ENCODE assay signal across 16 mouse cellular contexts in genomic region chr8:105514656-105515055, GRCm38 (mm10). TPM values are rescaled to one million over a fixed set of nuclear protein-coding genes. Genes with fewer than 3 reads are reported as not detected.
DNase-seq lines count a peak whose midpoint lies in the region; ATAC-seq and TF ChIP-seq lines count a peak whose summit lies in the region.
"Had no signal": no experiment of that assay in that cellular context is flagged by ENCODE, and none has a peak within 500 bp of the region (broad histone marks: within the 10 kb centered on the region; RNA-seq: fewer than 3 reads in every experiment).

No protein-coding gene starts in this region.

- ATAC-seq in heart, embryonic 12.5 days (ENCODE audit: insufficient number of reproducible peaks, low FRiP score): no peak
- no peak for ATAC-seq in midbrain, postnatal 0 days (ENCODE audit: low FRiP score)
- ATAC-seq: Patski had no signal

- no peak for TF ChIP-seq CTCF in midbrain, postnatal 0 days (IDR thresholded peaks at IDR 0.05)

- H3K27ac ChIP-seq in heart, embryonic 12.5 days (ENCODE audit: poor library complexity, severe bottlenecking): no peak overlapping the region
- H3K27ac ChIP-seq in midbrain, postnatal 0 days (ENCODE audit: low read depth, low read length): no peak overlapping the region
- H3K27ac ChIP-seq: hindbrain, embryonic 15.5 days; kidney, postnatal 0 days; liver, embryonic 15.5 days; neural tube, embryonic 12.5 days; stomach, embryonic 15.5 days had no signal

- H3K9ac ChIP-seq in heart, embryonic 12.5 days: no peak overlapping the region
- no peak overlapping the region for H3K9ac ChIP-seq in midbrain, postnatal 0 days (replicated peaks; ENCODE audit: low read length, poor library complexity, severe bottlenecking)
- H3K9ac ChIP-seq: hindbrain, embryonic 15.5 days; liver, embryonic 15.5 days; neural tube, embryonic 12.5 days; stomach, embryonic 15.5 days had no signal

- no peak overlapping the region for H3K4me2 ChIP-seq in heart, embryonic 12.5 days
- H3K4me2 ChIP-seq in midbrain, postnatal 0 days (ENCODE audit: low read depth, low read length, poor library complexity, severe bottlenecking): no peak overlapping the region
- H3K4me2 ChIP-seq: hindbrain, embryonic 15.5 days; liver, embryonic 15.5 days; neural tube, embryonic 12.5 days; stomach, embryonic 15.5 days had no signal

- 56% methylated on average over 5 of the region's 5 CpGs for WGBS in heart, embryonic 12.5 days
- WGBS in midbrain, postnatal 0 days: 81% methylated on average over 5 of the region's 5 CpGs

- no peaks in the 10 kb centered on the region for H3K36me3 ChIP-seq in heart, embryonic 12.5 days
- no peaks in the 10 kb centered on the region for H3K36me3 ChIP-seq in midbrain, postnatal 0 days (ENCODE audit: insufficient read depth, low read length)
- H3K36me3 ChIP-seq: hindbrain, embryonic 15.5 days; liver, embryonic 15.5 days; neural tube, embryonic 12.5 days; stomach, embryonic 15.5 days had no signal

- DNase-seq in heart, adult 11 months: peak; percentile 96
- peak; percentile 88 for DNase-seq in 3T3-L1 (ENCODE audit: low read depth, low spot score)
- peak; percentile 80 to 83 for DNase-seq in adrenal gland, postnatal 36 days
- peak; percentile 54 for DNase-seq in heart, postnatal 4 days
- no peak for DNase-seq in cerebellum, adult 9-11 months
- DNase-seq in midbrain, postnatal 0 days (ENCODE audit: low spot score): no peak
- no peak for DNase-seq in kidney, adult 18-20 months
- DNase-seq: right cerebral cortex, postnatal 14 days had no signal

- H3K4me1 ChIP-seq in heart, embryonic 12.5 days (replicated peaks): peaks cover 36% of the 10 kb centered on the region
- peaks cover 6% of the 10 kb centered on the region; the same call in 1 of the 2 replicates for H3K4me1 ChIP-seq in midbrain, postnatal 0 days (ENCODE audit: insufficient read depth, low read length)

- H3K4me3 ChIP-seq in heart, embryonic 12.5 days: no peak overlapping the region
- H3K4me3 ChIP-seq in midbrain, postnatal 0 days (ENCODE audit: low read depth, low read length): no peak overlapping the region
- H3K4me3 ChIP-seq: hindbrain, embryonic 15.5 days; liver, embryonic 15.5 days; neural tube, embryonic 12.5 days; stomach, embryonic 15.5 days had no signal

- peaks cover 31% of the 10 kb centered on the region for H3K27me3 ChIP-seq in heart, embryonic 12.5 days (replicated peaks)
- peaks cover 16% of the 10 kb centered on the region for H3K27me3 ChIP-seq in midbrain, postnatal 0 days (ENCODE audit: insufficient read depth, low read length)
- H3K27me3 ChIP-seq: Patski had no signal

- H3K9me3 ChIP-seq in heart, embryonic 12.5 days (replicated peaks): no peaks in the 10 kb centered on the region
- H3K9me3 ChIP-seq in midbrain, postnatal 0 days (ENCODE audit: low read length): no peaks in the 10 kb centered on the region
- H3K9me3 ChIP-seq: hindbrain, embryonic 15.5 days; liver, embryonic 15.5 days; neural tube, embryonic 12.5 days; stomach, embryonic 15.5 days had no signal

RNA-seq across cellular contexts. Expression of gene Hsd11b2, which starts 3.9 kb away (rescaled TPM):
- polyA plus RNA-seq in heart, embryonic 12.5 days (2016; fragmentation: Nextera tagmentation; extraction: Ambion mirVana): 1.7 and 1.9 TPM in 2 replicates
- total RNA-seq in adrenal gland, postnatal 36 days (2021): under 1 TPM; 0.23 to 0.66 TPM
- total RNA-seq in heart, postnatal 4 days (2021): under 1 TPM; 0.43 to 0.52 TPM
- 0.57 and 0.88 TPM in 2 replicates for total RNA-seq in midbrain, postnatal 0 days (2014; rRNA removed)
- polyA plus RNA-seq in midbrain, postnatal 0 days (2015; fragmentation: Nextera tagmentation; extraction: Ambion mirVana): 1.3 and 1.9 TPM in 2 replicates
- total RNA-seq: left cerebral cortex, postnatal 10 days had no signal

RNA-seq across cellular contexts. Expression of gene Zdhhc1, which starts 18.0 kb away (rescaled TPM):
- 23.1 and 23.3 TPM in 2 replicates for polyA plus RNA-seq in heart, embryonic 12.5 days (2016; fragmentation: Nextera tagmentation; extraction: Ambion mirVana)
- 10 to 100 TPM; 16.0 to 17.7 TPM for total RNA-seq in adrenal gland, postnatal 36 days (2021)
- 10 to 100 TPM; 14.6 to 15.9 TPM for total RNA-seq in heart, postnatal 4 days (2021)
- total RNA-seq in midbrain, postnatal 0 days (2014; rRNA removed): 32.9 and 47.2 TPM in 2 replicates
- 27.3 and 27.9 TPM in 2 replicates for polyA plus RNA-seq in midbrain, postnatal 0 days (2015; fragmentation: Nextera tagmentation; extraction: Ambion mirVana)

RNA-seq across cellular contexts. Expression of gene Tppp3, which starts 43.3 kb away (rescaled TPM):
- 13.8 and 14.4 TPM in 2 replicates for polyA plus RNA-seq in heart, embryonic 12.5 days (2016; fragmentation: Nextera tagmentation; extraction: Ambion mirVana)
- total RNA-seq in adrenal gland, postnatal 36 days (2021): 10 to 100 TPM; 23.6 to 36.2 TPM
- total RNA-seq in heart, postnatal 4 days (2021): 10 to 100 TPM; 44.4 to 46.1 TPM
- total RNA-seq in midbrain, postnatal 0 days (2014; rRNA removed): 75.0 and 82.8 TPM in 2 replicates
- polyA plus RNA-seq in midbrain, postnatal 0 days (2015; fragmentation: Nextera tagmentation; extraction: Ambion mirVana): 159 and 164 TPM in 2 replicates

RNA-seq across cellular contexts. Expression of gene Atp6v0d1, which starts 51.2 kb away (rescaled TPM):
- polyA plus RNA-seq in heart, embryonic 12.5 days (2016; fragmentation: Nextera tagmentation; extraction: Ambion mirVana): 51.4 and 52.9 TPM in 2 replicates
- total RNA-seq in adrenal gland, postnatal 36 days (2021): 100 to 1,000 TPM; 115 to 120 TPM
- total RNA-seq in heart, postnatal 4 days (2021): 10 to 100 TPM; 58.2 to 59.5 TPM
- total RNA-seq in midbrain, postnatal 0 days (2014; rRNA removed): 214 and 238 TPM in 2 replicates
- polyA plus RNA-seq in midbrain, postnatal 0 days (2015; fragmentation: Nextera tagmentation; extraction: Ambion mirVana): 272 and 300 TPM in 2 replicates

Comparison
In these comparisons a context has a peak if more than half of its experiments do, and no peak if none do; other contexts are left out.
1. DNase-seq: peak in heart, adult 11 months (single experiment), 3T3-L1 (single experiment), adrenal gland, postnatal 36 days (2 of 2) and heart, postnatal 4 days (single experiment); none in cerebellum, adult 9-11 months (single experiment), midbrain, postnatal 0 days (single experiment) and kidney, adult 18-20 months (single experiment).